Mouse (Mus musculus) limb, embryonic 11.5 days (tissue): ENCODE measurements around the gene Sertad4. TPM values are rescaled to one million over a fixed set of nuclear protein-coding genes. Genes with fewer than 3 reads are reported as not detected.

Source experiments
- ATAC-seq: fragments of 200-750 bp; cut with Nextera tagmentation; 2 replicates; pipeline ENCODE4 v1.8.0; 2017; ENCODE audit warnings: low read depth; ENCODE audit not compliant: insufficient number of reproducible peaks, low FRiP score, low TSS enrichment
- DNase-seq: peaks from one replicate; pipeline ENCODE4 v3.0.0-alpha.2; 2015; ENCODE audit warnings: low spot score
- H3K27ac ChIP-seq: fragments of 300-500 bp; sonication (generic); replicated peaks from 2 replicates; pipeline ENCODE4 v1.5.1; 2014; ENCODE audit warnings: low read depth, mild to moderate bottlenecking, low read length
- H3K27me3 ChIP-seq: fragments of 300-500 bp; sonication (generic); 2 replicates; pipeline ENCODE4 v1.6.1; 2014; ENCODE audit warnings: mild to moderate bottlenecking, low read length, mixed read lengths; ENCODE audit not compliant: control insufficient read depth, insufficient read depth
- H3K36me3 ChIP-seq: fragments of 300-500 bp; sonication (generic); 2 replicates; pipeline ENCODE4 v1.6.1; 2014; ENCODE audit warnings: mild to moderate bottlenecking, low read length, moderate library complexity, mixed read lengths; ENCODE audit not compliant: control insufficient read depth, insufficient read depth
- H3K4me1 ChIP-seq: fragments of 300-500 bp; sonication (generic); 2 replicates; pipeline ENCODE4 v1.6.1; 2014; ENCODE audit warnings: low read length, mixed read lengths; ENCODE audit not compliant: control insufficient read depth, insufficient read depth
- H3K4me2 ChIP-seq: fragments of 300-500 bp; sonication (generic); 2 replicates; pipeline ENCODE4 v1.6.1; 2014; ENCODE audit warnings: low read depth, mild to moderate bottlenecking, moderate library complexity; ENCODE audit not compliant: severe bottlenecking
- H3K4me3 ChIP-seq: fragments of 300-500 bp; sonication (generic); 2 replicates; pipeline ENCODE4 v1.5.1; 2014; ENCODE audit warnings: low read depth, low read length
- H3K9ac ChIP-seq: fragments of 300-500 bp; sonication (generic); 2 replicates; pipeline ENCODE4 v1.6.1; 2014; ENCODE audit warnings: mild to moderate bottlenecking, low read length
- H3K9me3 ChIP-seq: fragments of 300-500 bp; sonication (generic); 2 replicates; pipeline ENCODE4 v1.6.1; 2016; ENCODE audit warnings: low read length; ENCODE audit not compliant: control insufficient read depth
- WGBS: fragments of 180-500 bp; shearing (Covaris S2); extraction: QIAGEN DNeasy Blood & Tissue Kit; methylation state at CpG from one replicate; pipeline ENCODE4 v1.1.7; 2014; 5-methylcytosine and 5-hydroxymethylcytosine counted together
- polyA plus RNA-seq: library from polyadenylated mRNA; unstranded; fragments of >200 nt; fragmentation: Nextera tagmentation; extraction: Ambion mirVana; gene quantifications from 2 replicates; pipeline ENCODE4 v1.2.1, GENCODE M21; 2014

Sertad4 gene
- polyA plus RNA-seq, 1 experiment from 2014 or later, result 71.9 TPM

DNA sequence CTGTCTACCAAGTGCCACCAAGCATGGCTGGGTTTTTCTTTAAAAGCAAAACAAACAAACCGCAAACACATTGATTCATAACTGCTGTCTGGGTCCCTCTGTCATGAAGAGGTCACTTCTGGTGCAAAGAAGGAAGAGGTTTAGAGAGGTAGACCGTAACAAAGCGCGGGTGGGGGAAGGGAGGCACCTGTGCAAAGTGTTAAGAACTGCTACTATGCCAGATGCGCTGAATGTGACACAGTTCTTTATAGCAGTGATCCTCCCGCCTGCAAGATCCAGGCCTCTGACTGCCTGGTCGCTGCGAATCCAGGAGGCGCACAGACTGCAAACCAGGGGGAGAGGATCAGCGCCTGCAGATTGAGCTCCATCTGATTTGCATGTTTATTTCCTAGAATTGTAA lies 855 bp upstream of the Sertad4 start:
- no peak overlapping the region for H3K9ac ChIP-seq
- DNase-seq (peak; percentile 76), ATAC-seq (0 out of 2 replicates have a peak, but pooled peaks have one; percentile 24)
- no peak overlapping the region for H3K4me3 ChIP-seq
- peak overlapping the region; percentile 84; the same call in 1 of the 2 replicates for H3K4me2 ChIP-seq
- WGBS, result 6% methylated on average over 10 of the region's 10 CpGs
- H3K27ac ChIP-seq, result peak overlapping the region; percentile 100; the same call in 1 of the 2 replicates
- peaks cover 40% of the 10 kb centered on the region for H3K4me1 ChIP-seq
- no peaks in the 10 kb centered on the region for H3K9me3 ChIP-seq
- H3K27me3 ChIP-seq, result no peaks in the 10 kb centered on the region
- H3K36me3 ChIP-seq, result peaks cover 2% of the 10 kb centered on the region; the same call in 1 of the 2 replicates

DNA sequence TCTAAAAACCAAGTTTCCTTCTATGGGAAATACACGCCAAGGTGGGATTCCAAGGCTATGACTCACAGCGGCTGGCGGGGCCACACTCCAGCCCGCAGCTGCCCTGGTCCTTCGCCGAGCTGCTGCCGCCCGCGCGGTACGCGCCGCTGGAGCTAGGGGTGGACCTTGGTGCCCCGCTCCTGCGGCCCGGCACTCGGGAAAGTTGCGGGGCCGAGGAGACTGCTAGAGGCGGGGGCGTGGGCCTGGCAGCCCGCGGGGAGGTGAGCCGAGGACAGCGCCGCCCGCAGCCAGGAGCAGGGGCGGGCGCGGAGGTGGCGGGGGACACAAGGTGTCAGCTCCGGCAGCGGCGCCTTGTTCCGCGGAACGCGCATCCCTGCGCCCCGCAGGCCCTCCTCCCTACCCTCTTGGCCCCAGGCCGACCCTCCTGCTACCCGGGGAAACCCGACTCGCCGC lies 711 bp downstream of the Sertad4 start:
- peaks cover 2% of the 10 kb centered on the region; the same call in 1 of the 2 replicates for H3K36me3 ChIP-seq
- 0 out of 2 replicates have a peak, but pooled peaks have one; percentile 16 for ATAC-seq
- H3K4me1 ChIP-seq, result peaks cover 42% of the 10 kb centered on the region
- H3K4me2 ChIP-seq, result peak overlapping the region; percentile 84
- DNase-seq, result peak; percentile 70
- peak overlapping the region; percentile 100 for H3K27ac ChIP-seq
- H3K9ac ChIP-seq, result peak overlapping the region; percentile 99
- peak overlapping the region; percentile 84 for H3K4me3 ChIP-seq
- WGBS, result 0% methylated on average over 28 of the region's 45 CpGs
- H3K9me3 ChIP-seq, result no peaks in the 10 kb centered on the region
- H3K27me3 ChIP-seq, result no peaks in the 10 kb centered on the region

DNA sequence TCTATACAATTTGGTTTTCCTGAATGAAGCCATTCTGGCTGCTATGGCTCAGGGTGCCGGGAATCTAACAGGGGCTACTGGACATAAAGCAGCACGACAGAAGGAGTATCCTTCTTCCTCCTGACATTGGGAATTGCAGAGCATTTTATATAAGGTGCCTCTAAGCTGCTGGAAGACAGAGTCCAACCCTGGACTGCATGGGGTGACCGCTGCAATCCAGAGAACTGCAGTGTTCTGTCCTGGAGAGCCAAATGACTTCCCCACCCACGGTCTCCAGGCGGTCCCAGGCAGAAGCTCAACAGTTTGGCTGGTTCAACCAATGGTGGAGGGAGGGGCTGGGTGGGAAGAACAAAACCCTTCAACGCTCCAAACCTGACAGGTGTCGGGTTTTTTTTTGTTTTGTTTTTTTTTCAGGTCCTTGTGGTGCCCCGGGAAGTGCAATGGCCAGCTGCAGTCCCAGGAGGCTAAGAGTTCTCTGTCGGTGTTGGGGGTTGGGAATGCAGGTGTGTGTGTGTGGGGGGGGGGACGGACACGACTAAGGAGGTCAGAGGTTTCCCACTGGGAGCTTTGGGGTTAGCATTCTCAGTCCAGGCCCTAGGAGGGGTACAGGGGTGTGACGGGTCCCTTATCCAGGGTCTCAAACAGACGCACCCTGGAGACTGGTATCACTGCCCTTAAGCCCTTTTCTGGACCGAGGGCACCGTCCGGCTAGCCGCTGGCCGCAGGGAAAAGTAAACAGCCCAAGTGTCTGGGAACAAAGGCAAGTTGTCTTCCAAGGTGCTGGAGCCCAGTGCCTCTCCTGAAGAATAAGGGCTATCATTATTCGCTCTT lies 1.4 kb downstream of the Sertad4 start:
- H3K36me3 ChIP-seq, result peaks cover 4% of the 10 kb centered on the region; the same call in 1 of the 2 replicates
- H3K4me3 ChIP-seq, result peak overlapping the region; percentile 84
- H3K27ac ChIP-seq, result peak overlapping the region; percentile 100
- H3K9me3 ChIP-seq, result no peaks in the 10 kb centered on the region
- no peak for DNase-seq
- H3K4me2 ChIP-seq, result peak overlapping the region; percentile 84
- H3K4me1 ChIP-seq, result peaks cover 42% of the 10 kb centered on the region
- peak overlapping the region; percentile 99 for H3K9ac ChIP-seq
- H3K27me3 ChIP-seq, result no peaks in the 10 kb centered on the region
- WGBS, result 2% methylated on average over 19 of the region's 19 CpGs
- ATAC-seq, result no peak

DNA sequence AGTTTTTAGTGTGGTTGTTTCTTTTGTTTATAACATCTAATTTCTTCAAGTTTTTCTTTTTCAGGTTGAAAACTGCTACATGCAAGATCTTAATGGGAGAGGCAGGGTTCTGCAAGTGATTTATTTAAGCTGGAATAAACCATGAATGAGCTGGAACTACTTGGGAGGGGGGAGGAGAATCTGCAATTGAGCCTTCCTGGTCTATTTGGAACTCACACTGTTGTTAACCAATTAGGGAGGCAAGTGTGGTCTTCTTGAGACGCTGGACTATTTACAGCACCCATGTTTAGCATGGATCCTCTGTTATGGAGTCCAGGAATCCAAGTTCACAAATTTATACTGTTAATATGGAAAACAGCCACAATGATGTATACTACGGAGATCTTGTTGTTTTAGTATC lies 2.1 kb downstream of the Sertad4 start:
- DNase-seq, result no peak
- no peaks in the 10 kb centered on the region for H3K27me3 ChIP-seq

GRCm38 (mm10) chr1:192852047-192852446 lies 3.5 kb downstream of the Sertad4 start:
- ATAC-seq (no peak), DNase-seq (no peak)
- Histone ChIP-seq H3K9ac (peak overlapping the region; percentile 34), H3K36me3 (peaks cover 20% of the 10 kb centered on the region), H3K4me1 (peaks cover 42% of the 10 kb centered on the region), H3K27ac (peak overlapping the region; percentile 45; the same call in 1 of the 2 replicates), H3K27me3 (no peaks in the 10 kb centered on the region), H3K4me2 (peak overlapping the region; percentile 84), H3K4me3 (peak overlapping the region; percentile 15; the same call in 1 of the 2 replicates), H3K9me3 (no peaks in the 10 kb centered on the region)

More for the DNA sequence above, 2.1 kb downstream of the Sertad4 start:
- ATAC-seq, result no peak
- H3K4me2 ChIP-seq, result peak overlapping the region; percentile 84
- H3K9me3 ChIP-seq, result no peaks in the 10 kb centered on the region
- H3K4me3 ChIP-seq, result peak overlapping the region; percentile 84
- peak overlapping the region; percentile 99 for H3K9ac ChIP-seq
- H3K36me3 ChIP-seq, result peaks cover 12% of the 10 kb centered on the region; the same call in 1 of the 2 replicates
- H3K27ac ChIP-seq, result peak overlapping the region; percentile 100; the same call in 1 of the 2 replicates
- 32% methylated on average over 2 of the region's 2 CpGs for WGBS
- H3K4me1 ChIP-seq, result peaks cover 42% of the 10 kb centered on the region

DNA sequence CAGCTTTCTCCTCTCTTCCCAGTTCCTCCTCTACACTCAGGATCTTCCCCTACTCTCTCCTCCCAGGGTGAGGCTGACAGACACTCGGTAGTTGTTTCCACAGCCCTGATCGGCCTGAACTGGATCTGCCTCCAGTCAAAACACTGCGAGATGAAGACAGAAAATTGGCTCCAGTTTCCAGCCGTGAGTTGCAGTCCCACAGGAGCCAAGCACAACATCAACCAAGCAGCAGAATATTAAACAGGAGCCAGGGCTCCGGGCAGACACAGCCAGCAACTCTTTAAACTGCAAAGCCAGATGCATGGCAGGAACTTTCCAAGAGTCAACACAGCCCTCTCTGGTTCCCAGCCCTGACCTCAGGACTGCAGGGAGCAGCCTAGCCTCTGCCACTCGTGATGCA lies 3.9 kb downstream of the Sertad4 start:
- DNase-seq (no peak), ATAC-seq (0 out of 2 replicates have a peak, but pooled peaks have one; percentile 1)
- Histone ChIP-seq H3K9ac (peak overlapping the region; percentile 27; the same call in 1 of the 2 replicates), H3K36me3 (peaks cover 23% of the 10 kb centered on the region), H3K27ac (peak overlapping the region; percentile 45; the same call in 1 of the 2 replicates), H3K4me3 (peak overlapping the region; percentile 15; the same call in 1 of the 2 replicates), H3K4me2 (peak overlapping the region; percentile 84), H3K27me3 (no peaks in the 10 kb centered on the region), H3K9me3 (no peaks in the 10 kb centered on the region), H3K4me1 (peaks cover 42% of the 10 kb centered on the region)
- WGBS, result 6% methylated on average over 6 of the region's 6 CpGs

DNA sequence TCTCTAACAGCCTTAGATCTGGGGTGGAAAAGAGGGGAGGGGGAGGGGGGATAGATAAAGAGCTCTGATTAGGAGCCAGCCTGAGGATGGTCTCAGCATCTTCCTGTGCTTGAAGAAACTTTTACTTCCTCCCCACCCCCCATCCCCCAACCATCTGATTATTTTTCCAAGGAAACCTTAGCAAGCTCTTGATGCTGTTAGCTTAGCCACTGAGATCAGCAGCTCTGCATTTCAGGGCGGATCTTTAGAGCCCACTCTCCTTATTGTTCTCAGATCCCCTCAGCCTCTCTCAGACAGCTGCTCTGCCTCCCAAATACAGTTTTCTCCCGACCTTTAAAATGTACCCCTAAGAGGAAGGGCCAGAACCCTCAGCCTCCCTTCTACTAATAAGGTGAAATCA lies 4.4 kb downstream of the Sertad4 start:
- H3K27ac ChIP-seq, result peak overlapping the region; percentile 45; the same call in 1 of the 2 replicates
- ATAC-seq, result no peak
- peaks cover 27% of the 10 kb centered on the region for H3K36me3 ChIP-seq
- H3K4me1 ChIP-seq, result peaks cover 38% of the 10 kb centered on the region
- no peaks in the 10 kb centered on the region for H3K27me3 ChIP-seq
- H3K4me2 ChIP-seq, result peak overlapping the region; percentile 84
- WGBS, result 10% methylated on average over 2 of the region's 2 CpGs
- peak overlapping the region; percentile 15; the same call in 1 of the 2 replicates for H3K4me3 ChIP-seq
- no peak overlapping the region; the same call in 1 of the 2 replicates for H3K9ac ChIP-seq
- no peak for DNase-seq
- no peaks in the 10 kb centered on the region for H3K9me3 ChIP-seq

- Histone ChIP-seq H3K4me2 (no peak overlapping the region), H3K27ac (no peak overlapping the region), H3K36me3 (peaks cover 31% of the 10 kb centered on the region), H3K9me3 (no peaks in the 10 kb centered on the region), H3K4me3 (no peak overlapping the region), H3K4me1 (peaks cover 38% of the 10 kb centered on the region), H3K9ac (no peak overlapping the region), H3K27me3 (no peaks in the 10 kb centered on the region)
- ATAC-seq (no peak), DNase-seq (no peak)
- 57% methylated on average over 5 of the region's 5 CpGs for WGBS
Measured at GRCm38 (mm10) chr1:192849616-192850015, 5.9 kb downstream of the Sertad4 start.
